Mouse (Mus musculus): Measurements from ENCODE around the gene Pan2. TPM values are rescaled to one million over a fixed set of nuclear protein-coding genes. Genes with fewer than 3 reads are reported as not detected.

Pan2 gene
- 19.3 and 23.6 TPM in 2 replicates for polyA plus RNA-seq (2012; rRNA removed)

DNA sequence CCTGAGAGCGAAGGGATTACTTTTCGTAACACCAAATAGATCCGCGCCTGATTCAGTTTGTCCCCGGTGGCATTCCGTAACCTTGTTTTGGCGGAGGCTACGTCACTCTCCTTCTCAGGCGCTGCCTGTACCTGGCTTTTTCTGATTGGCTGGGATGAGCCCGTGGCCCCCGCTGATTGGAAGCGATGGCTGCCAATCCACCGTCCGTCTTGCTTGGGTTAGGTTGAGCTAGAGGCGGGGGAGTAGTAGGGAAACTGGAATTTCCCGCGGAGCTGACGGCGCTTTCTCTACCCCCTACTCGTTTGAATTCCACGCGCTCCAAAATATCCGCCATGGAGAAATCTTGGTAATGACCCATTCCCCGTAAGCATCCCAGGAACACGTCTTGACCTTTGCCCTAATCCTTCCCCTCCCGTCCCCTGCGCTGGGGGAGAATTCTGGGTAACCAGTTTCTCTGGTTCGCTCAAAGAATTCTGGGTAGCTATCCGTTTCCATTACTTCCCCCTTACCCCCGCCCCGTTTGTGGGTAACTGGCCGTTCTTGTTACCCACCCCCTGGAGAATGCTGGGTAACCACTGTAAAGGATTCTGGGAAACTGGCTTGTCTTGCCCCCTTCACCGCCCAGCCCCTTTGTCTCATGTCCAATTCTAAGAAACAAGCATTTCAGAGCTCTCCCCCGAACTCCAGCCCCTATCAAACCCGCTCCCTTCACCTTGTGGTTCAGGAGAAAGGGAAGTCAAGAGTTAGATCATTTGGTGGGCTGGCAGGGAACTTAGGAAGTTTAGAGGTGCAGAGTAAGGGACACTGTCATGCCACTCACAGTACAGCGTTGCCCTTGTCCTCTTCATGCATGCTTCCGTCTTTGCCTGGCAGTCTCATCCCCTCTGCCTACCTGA is at the start of gene Pan2:
TSS of gene Pan2 (plus strand) at position 210 of the 896 bp plus-strand sequence.

DNA sequence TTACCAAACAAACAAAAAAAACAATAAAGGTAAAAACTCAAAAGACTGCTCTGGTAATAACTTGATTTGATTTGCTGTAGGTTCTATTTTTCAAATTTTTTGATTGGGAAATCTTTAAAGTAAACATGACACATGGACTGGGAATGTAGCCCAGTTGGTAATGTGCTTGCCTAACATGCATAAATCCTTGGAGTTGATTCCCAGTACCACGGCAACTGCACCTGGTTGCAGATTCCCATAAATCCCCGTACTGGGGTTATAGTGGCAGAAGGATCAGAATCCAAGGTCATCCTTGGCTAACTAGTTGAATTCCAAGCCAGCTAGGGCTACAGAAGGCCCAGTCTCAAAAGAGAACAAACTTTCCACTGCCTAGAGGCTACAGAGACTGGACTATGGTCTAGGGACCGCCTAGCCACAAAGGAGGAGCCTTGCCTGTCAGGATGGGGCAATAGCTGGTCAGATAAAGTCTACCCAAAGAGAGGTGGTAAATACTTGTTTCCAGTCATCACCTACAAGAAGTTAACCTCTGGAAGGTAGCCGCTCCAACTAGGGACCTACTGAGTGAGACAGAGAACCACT is 49.4 kb upstream of the Pan2 start, which contains the start of gene Apon:
TSS of gene Apon (plus strand) at position 420 of the 579 bp plus-strand sequence.

DNA sequence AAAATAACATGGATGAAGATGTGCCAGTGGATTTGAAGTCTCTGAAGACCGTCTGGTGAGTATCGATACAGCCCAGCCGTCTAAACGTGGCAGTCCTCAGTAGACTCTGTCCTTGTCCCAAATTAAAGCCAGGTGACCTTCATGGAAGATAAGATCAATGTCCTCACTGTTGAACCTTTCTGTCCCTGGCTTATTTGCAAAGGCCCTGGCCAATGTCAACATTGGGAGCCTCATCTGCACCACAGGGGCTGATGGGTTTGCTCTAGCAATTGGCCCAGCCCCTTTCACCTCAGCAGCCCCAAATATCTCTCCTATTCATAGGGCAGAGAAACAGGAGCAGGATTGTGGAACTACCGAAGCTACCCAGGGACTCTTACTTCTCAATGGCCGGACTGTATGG is 34.8 kb upstream of the Pan2 start, which contains the start of gene Apof:
TSS of gene Apof (plus strand) at position 301 of the 400 bp plus-strand sequence.

DNA sequence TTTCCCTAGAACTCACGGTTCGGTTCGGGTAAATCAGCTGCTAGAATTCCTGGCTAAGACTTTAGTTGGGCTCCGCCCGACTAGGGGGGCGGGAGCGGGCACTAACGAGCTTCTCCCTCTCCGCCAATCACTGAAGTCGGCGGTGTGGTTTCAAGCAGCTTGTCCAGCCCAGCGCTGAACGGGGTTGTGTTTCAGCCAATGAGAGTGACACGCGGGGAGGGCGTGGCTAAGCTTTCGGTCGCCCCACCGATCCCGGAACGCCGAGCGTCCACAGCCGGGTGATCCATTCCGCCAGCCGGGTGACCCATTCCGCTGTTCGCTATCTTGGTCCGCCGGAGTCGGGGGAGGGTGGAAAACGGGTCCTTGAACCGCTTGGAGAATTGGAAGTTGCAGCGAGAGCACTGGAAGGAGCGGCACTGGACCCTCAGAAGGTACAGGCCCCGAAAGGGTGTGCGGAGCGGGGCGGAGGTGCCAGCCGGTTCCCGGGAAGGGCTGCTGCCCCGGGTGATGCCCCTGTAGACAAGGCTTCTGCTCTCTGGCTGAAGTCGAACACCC is 32.8 kb upstream of the Pan2 start, which contains the start of gene Stat2:
TSS of gene Stat2 (plus strand) at position 273 of the 555 bp plus-strand sequence.

DNA sequence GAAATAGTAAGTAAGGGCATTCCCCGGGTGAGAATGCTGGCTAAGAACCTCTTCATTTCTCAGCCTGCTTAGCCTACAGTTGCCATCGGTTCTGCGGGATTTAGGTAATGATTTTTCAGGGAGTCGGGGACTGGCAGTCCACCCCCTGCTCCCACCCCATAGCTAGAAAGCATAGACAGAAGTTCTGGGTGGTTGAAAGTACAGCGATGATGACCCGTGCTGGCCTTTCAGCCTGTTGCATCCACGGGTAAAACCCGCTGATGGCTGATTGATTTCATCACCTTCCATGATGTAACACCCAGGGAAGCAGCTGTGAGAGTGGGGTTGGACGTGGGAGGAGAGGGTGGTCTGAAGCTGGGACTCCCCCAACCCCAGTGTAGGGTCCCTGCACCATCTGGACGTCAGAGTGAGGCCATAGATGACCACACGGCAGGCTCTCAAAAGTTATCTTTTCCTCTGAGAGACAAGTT is 4.4 kb upstream of the Pan2 start, which contains the start of gene Il23a:
TSS of gene Il23a (minus strand) at position 51 of the 470 bp plus-strand sequence.

DNA sequence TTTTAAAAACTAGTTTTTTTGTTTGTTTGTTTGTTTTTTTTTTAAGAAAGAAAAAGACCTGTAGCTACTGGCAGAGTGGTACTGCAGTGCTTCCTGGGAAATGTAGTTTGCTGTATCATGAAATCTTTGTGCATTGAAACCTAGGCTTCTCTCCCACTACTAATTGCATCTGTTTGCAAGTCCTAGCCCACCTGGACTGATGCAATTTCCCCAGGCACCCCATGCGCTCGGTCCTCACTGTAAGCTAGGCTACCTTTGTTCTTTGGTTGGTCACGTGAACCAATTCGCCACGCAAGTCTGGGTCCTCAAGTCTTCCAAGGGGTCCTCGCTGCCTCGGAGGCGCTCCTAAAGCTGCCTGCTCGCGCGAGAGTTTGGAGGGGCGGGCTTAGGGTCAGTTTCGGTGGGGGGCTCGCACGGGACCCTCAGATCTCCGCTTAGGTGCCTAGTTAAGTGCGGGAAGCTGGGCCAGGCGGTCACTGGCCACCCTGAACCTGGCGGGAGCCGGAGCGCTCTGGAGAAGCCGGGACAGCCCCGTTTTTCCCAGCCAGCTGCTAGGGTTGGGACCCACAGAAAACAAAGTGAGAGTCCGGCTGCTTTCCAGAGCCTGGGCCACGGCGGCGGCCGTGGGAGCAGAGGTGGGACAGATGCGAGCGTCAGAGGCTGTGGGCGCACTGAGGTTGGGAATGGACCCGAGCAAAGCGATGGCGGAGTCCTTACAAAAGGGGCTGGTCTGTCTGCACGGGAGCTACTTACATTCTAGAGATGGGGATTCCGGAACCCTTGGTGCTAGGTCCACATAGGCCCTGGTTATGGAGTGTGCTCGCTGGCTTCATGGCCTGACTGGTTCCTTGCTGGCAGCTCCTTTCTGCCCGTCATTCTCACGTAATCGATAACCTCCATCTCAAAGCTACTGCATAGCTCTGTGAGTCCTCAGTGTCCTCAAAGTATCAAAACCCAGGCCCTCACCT is 19.3 kb downstream of the Pan2 start, which contains the start of gene Cnpy2:
TSS of gene Cnpy2 (plus strand) at position 319 of the 968 bp plus-strand sequence.

DNA sequence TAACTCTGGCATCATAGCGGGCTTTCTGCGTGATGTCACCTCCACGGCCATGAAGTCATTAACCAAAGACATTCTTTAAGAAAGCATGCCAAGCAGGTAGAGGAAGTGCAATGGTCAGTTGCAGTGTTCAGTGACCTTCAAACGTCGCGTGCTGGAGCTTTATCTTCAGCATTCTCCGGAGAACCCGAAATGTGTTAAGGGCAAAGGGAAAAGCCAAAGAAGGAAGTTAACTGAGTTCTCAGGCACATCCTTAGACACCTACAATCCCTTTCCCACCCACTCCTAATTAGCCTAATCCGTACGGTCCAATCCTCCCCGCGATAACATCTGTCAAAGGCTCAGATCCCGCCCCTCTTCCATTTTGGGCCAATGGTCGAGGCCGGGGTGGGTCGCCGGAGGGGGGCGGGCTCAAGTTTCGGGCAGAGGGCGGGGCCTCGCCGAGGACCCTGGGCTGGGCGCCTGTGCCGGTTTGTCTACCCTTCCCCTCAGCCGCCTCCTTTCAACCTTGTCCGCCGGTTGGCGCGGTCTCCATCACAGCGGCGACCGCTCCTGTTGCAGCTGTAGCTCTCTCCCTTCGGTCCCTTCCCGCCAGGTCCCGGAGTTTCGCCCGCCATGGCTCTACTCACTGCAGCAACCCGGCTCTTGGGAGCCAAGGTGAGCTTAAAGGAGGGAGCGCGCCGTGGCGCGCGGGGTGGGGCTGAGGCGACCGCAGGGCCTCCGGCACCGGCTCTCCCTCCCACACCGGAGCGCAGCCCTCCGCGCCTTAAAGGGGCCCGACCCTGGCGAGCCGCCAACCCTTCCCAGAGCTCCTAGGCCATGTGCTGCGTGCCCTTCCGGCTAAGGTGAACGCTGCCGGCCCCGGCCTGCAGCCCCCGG is 34.4 kb downstream of the Pan2 start, which contains the start of gene Cs:
TSS of gene Cs (plus strand) at position 429 of the 876 bp plus-strand sequence.

DNA sequence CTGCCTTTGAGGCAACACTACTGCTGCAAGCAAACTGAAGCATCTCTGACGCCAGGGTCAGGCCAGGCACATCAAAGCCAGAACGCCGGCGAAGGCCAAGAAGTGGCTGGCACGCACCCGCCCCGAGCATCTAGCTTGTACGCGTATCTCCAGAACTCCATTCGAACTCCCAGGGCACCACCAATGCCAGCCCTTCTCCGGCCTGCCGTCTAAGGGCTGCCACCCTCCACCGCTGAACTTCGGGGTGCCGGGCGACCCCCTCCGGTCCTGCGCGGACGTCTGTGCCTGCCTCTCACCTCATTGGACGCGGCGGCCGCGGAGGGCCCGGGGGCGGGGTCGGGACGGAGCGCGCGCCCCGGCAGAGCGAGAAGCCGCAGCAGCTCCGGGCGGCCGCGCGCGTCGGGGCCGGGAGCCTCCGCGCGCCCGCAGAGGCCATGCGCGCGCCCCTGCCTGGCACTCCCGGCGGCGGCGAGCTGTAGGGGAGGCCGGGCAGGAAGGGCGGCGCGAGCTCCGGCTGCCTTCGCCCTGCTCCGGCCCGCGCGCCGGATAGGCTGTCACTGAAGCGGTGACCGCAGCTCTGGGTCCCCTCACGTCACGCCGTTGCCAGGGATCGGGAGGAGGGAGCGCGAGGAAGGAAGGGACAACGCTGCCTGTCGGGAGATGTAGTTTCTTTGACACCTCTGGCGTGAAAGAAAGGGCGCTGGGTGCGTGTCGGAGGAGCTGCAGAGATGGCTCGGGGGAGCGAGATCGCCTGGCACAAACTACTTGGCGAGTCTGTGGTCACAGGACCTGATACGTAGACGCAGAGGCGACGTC is 65.5 kb downstream of the Pan2 start, which contains the start of gene Coq10a:
TSS of gene Coq10a (minus strand) at position 596 of the 816 bp plus-strand sequence.

Other genes starting within 250 kb of the Pan2 start
- gene Ptges3, start 244.4 kb upstream of the Pan2 start, polyA plus RNA-seq (2012; rRNA removed), result 31.9 and 33.8 TPM in 2 replicates
- gene Atp5b, start 220.1 kb upstream of the Pan2 start, polyA plus RNA-seq (2012; rRNA removed), result 5,215 and 5,581 TPM in 2 replicates
- 30.8 and 32.8 TPM in 2 replicates for gene Baz2a, start 211.8 kb upstream of the Pan2 start, polyA plus RNA-seq (2012; rRNA removed)
- gene Rbms2, start 123.0 kb upstream of the Pan2 start, polyA plus RNA-seq (2012; rRNA removed), result 53.3 and 58.5 TPM in 2 replicates
- 7.5 and 8.4 TPM in 2 replicates for gene Gls2, start 108.9 kb upstream of the Pan2 start, polyA plus RNA-seq (2012; rRNA removed)
- gene Spryd4, start 91.5 kb upstream of the Pan2 start, polyA plus RNA-seq (2012; rRNA removed), result 10.3 and 13.3 TPM in 2 replicates
- gene Mip, start 77.5 kb upstream of the Pan2 start, polyA plus RNA-seq (2012; rRNA removed), result not detected in 2 replicates
- gene Timeless, start 71.3 kb upstream of the Pan2 start, polyA plus RNA-seq (2012; rRNA removed), result 2.1 and 3.0 TPM in 2 replicates
- 0.12 TPM in 2 replicates for gene Apon, start 49.2 kb upstream of the Pan2 start, polyA plus RNA-seq (2012; rRNA removed)
- gene Apof, start 34.7 kb upstream of the Pan2 start, polyA plus RNA-seq (2012; rRNA removed), result 0.20 and 0.29 TPM in 2 replicates
- 20.7 and 21.5 TPM in 2 replicates for gene Stat2, start 32.8 kb upstream of the Pan2 start, polyA plus RNA-seq (2012; rRNA removed)
- 0.24 and 0.28 TPM in 2 replicates for gene Il23a, start 4.6 kb upstream of the Pan2 start, polyA plus RNA-seq (2012; rRNA removed)
- gene Cnpy2, start 19.1 kb downstream of the Pan2 start, polyA plus RNA-seq (2012; rRNA removed), result 43.9 and 51.7 TPM in 2 replicates
- gene Cs, start 34.4 kb downstream of the Pan2 start, polyA plus RNA-seq (2012; rRNA removed), result 277 and 300 TPM in 2 replicates
- 114 and 153 TPM in 2 replicates for gene Coq10a, start 65.7 kb downstream of the Pan2 start, polyA plus RNA-seq (2012; rRNA removed)
- 29.3 and 32.7 TPM in 2 replicates for gene Ankrd52, start 73.8 kb downstream of the Pan2 start, polyA plus RNA-seq (2012; rRNA removed)
- 138 and 172 TPM in 2 replicates for gene Slc39a5, start 97.9 kb downstream of the Pan2 start, polyA plus RNA-seq (2012; rRNA removed)
- gene Nabp2, start 108.2 kb downstream of the Pan2 start, polyA plus RNA-seq (2012; rRNA removed), result 27.4 and 27.5 TPM in 2 replicates
- 21.8 and 24.4 TPM in 2 replicates for gene Rnf41, start 108.3 kb downstream of the Pan2 start, polyA plus RNA-seq (2012; rRNA removed)
- 77.1 and 80.9 TPM in 2 replicates for gene Smarcc2, start 155.9 kb downstream of the Pan2 start, polyA plus RNA-seq (2012; rRNA removed)
- gene Myl6, start 190.8 kb downstream of the Pan2 start, polyA plus RNA-seq (2012; rRNA removed), result 1,151 and 1,354 TPM in 2 replicates
- gene Myl6b, start 195.3 kb downstream of the Pan2 start, polyA plus RNA-seq (2012; rRNA removed), result 1.6 and 2.1 TPM in 2 replicates
- gene Esyt1, start 222.5 kb downstream of the Pan2 start, polyA plus RNA-seq (2012; rRNA removed), result 66.7 and 76.5 TPM in 2 replicates
- gene Zc3h10, start 244.4 kb downstream of the Pan2 start, polyA plus RNA-seq (2012; rRNA removed), result 15.6 and 20.1 TPM in 2 replicates
- gene Rpl41, start 246.0 kb downstream of the Pan2 start, polyA plus RNA-seq (2012; rRNA removed), result 2,287 and 3,176 TPM in 2 replicates